Mouse (Mus musculus): ENCODE measurements at regions not wholly inside any gene's neighbourhood (a gene's known extent, or its start where the extent isn't known, plus 50 kb on each side); places are given as distances from the start of the nearest gene placed in this dataset.

DNA sequence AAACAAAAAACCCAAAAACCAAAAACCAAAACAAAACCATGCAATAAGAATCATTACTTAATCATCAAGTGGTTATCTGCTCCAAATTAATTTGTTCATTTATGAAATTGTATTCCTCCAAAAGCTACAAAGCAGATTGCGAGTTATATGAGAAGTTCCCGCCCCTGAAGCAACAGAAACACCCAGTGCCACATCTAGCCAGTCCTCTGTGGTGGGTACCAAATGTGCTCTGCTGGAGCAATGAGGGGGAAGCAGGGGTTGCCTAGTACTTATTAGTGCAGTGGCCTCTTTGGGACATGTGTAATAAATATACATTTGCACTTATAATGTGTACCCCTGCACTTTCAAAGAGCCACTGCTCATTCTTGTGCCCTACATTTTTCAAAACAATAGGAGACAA lies 419.9 kb upstream of the Atp11b start:
- TF ChIP-seq CTCF (IDR thresholded peaks at IDR 0.05; ENCODE audit: low read depth, low read length) (no peak), GATA1 (IDR thresholded peaks at IDR 0.05; ENCODE audit: borderline replicate concordance, low read length) (no peak)

Data from G1E (cell line).